Mouse (Mus musculus) testis, adult 2 months (tissue): ENCODE measurements around the gene Rhag.

Experiments
- CTCF ChIP-seq: fragments of 200-500 bp; IDR thresholded peaks from 2 replicates; pipeline ENCODE4 v1.5.1; 2012; ENCODE audit warnings: low read depth, mild to moderate bottlenecking, inconsistent platforms, low read length, moderate library complexity; ENCODE audit not compliant: control insufficient read depth, insufficient read depth, insufficient replicate concordance
- POLR2A ChIP-seq: fragments of 200-500 bp; IDR thresholded peaks from 2 replicates; pipeline ENCODE4 v1.6.1; 2012; ENCODE audit warnings: low read depth, mild to moderate bottlenecking, inconsistent platforms, low read length, moderate library complexity; ENCODE audit not compliant: control insufficient read depth

- TF ChIP-seq CTCF (no peak), POLR2A (no peak)
Observed at GRCm38 (mm10) chr17:40802707-40803340, 8.1 kb upstream of the Rhag start.
